Mouse (Mus musculus): ENCODE results near the gene Cwc25.

The Cwc25 gene

GRCm38 (mm10) chr11:97697891-97698529 is 68.3 kb downstream of the Cwc25 start:
- no peak for DNase-seq

- no peak for DNase-seq
Measured at GRCm38 (mm10) chr11:97697199-97697890, 69.0 kb downstream of the Cwc25 start.

GRCm38 (mm10) chr11:97696669-97697068 is 69.7 kb downstream of the Cwc25 start:
- no peak for DNase-seq

GRCm38 (mm10) chr11:97695712-97696401 is 70.5 kb downstream of the Cwc25 start:
- no peak for DNase-seq

All from B cell, adult 2 months (primary cell).